In genomic region chr19:45422276-45422675, GRCm38 (mm10) we compare ENCODE assay signal across 14 mouse cellular contexts. TPM values are rescaled to one million over a fixed set of nuclear protein-coding genes. Genes with fewer than 3 reads are reported as not detected.
DNase-seq lines count a peak whose midpoint lies in the region; ATAC-seq and TF ChIP-seq lines count a peak whose summit lies in the region.
"Had no signal": no experiment of that assay in that cellular context is flagged by ENCODE, and none has a peak within 500 bp of the region (broad histone marks: within the 10 kb centered on the region; RNA-seq: fewer than 3 reads in every experiment).

No protein-coding gene starts in this region.

- H3K4me3 ChIP-seq in stomach, embryonic 14.5 days (ENCODE audit: low read depth, low read length), result no peak overlapping the region
- H3K4me3 ChIP-seq in stomach, postnatal 0 days (ENCODE audit: low read depth, low read length), result no peak overlapping the region
- no peak overlapping the region for H3K4me3 ChIP-seq in limb, embryonic 13.5 days
- H3K4me3 ChIP-seq: midbrain, embryonic 10.5 days had no signal

- no peaks in the 10 kb centered on the region for H3K27me3 ChIP-seq in stomach, embryonic 14.5 days (ENCODE audit: control insufficient read depth, insufficient read depth, low read length)
- no peaks in the 10 kb centered on the region for H3K27me3 ChIP-seq in stomach, postnatal 0 days (ENCODE audit: control insufficient read depth, insufficient read depth, low read length)
- H3K27me3 ChIP-seq in limb, embryonic 13.5 days, result no peaks in the 10 kb centered on the region

- ATAC-seq in stomach, embryonic 14.5 days (ENCODE audit: insufficient number of reproducible peaks, insufficient read depth, low FRiP score, low read depth), result no peak
- no peak for ATAC-seq in stomach, postnatal 0 days (ENCODE audit: low FRiP score, low TSS enrichment)
- ATAC-seq in limb, embryonic 13.5 days (ENCODE audit: low FRiP score, low read depth), result no peak
- ATAC-seq: hindbrain, postnatal 0 days had no signal

- DNase-seq in stomach, postnatal 0 days (ENCODE audit: low spot score), result no peak
- DNase-seq in kidney, adult 9 months, result peak; percentile 75
- no peak for DNase-seq in left cerebral cortex, postnatal 25 days (ENCODE audit: low spot score in 2 of 2)
- no peak for DNase-seq in cerebellum, postnatal 4 days (ENCODE audit: low spot score in 2 of 2)
- no peak for DNase-seq in gastrocnemius, adult 8-10 months (ENCODE audit: low spot score in 2 of 2)
- DNase-seq: heart, adult 18-20 months; heart, postnatal 10 days; layer of hippocampus, adult 9-11 months; lung, adult 2 months; thymus, postnatal 25 days had no signal

- H3K4me2 ChIP-seq in stomach, embryonic 14.5 days (replicated peaks; ENCODE audit: low read depth, low read length), result 0 out of 2 replicates have a peak overlapping the region, but pooled peaks have one; percentile 5
- no peak overlapping the region for H3K4me2 ChIP-seq in stomach, postnatal 0 days (replicated peaks; ENCODE audit: low read depth)
- H3K4me2 ChIP-seq in limb, embryonic 13.5 days (replicated peaks), result peak overlapping the region; percentile 27

- no peak overlapping the region; the same call in 1 of the 2 replicates for H3K27ac ChIP-seq in stomach, embryonic 14.5 days (ENCODE audit: low read length)
- no peak overlapping the region for H3K27ac ChIP-seq in stomach, postnatal 0 days (replicated peaks)
- H3K27ac ChIP-seq in limb, embryonic 13.5 days, result no peak overlapping the region
- H3K27ac ChIP-seq: hindbrain, postnatal 0 days; midbrain, embryonic 10.5 days had no signal

- intact Hi-C loops in left cerebral cortex, postnatal 25 days (cut with DNase I), result no loop called here

- peaks cover 9% of the 10 kb centered on the region; the same call in 1 of the 2 replicates for H3K4me1 ChIP-seq in stomach, embryonic 14.5 days (ENCODE audit: control insufficient read depth, insufficient read depth, low read length)
- H3K4me1 ChIP-seq in stomach, postnatal 0 days (replicated peaks; ENCODE audit: control insufficient read depth, insufficient read depth), result no peaks in the 10 kb centered on the region
- peaks cover 15% of the 10 kb centered on the region for H3K4me1 ChIP-seq in limb, embryonic 13.5 days

- no peak for TF ChIP-seq CTCF in stomach, postnatal 0 days (IDR thresholded peaks at IDR 0.05; ENCODE audit: low read depth)

- no peak overlapping the region for H3K9ac ChIP-seq in stomach, embryonic 14.5 days (replicated peaks; ENCODE audit: low read depth, low read length)
- no peak overlapping the region for H3K9ac ChIP-seq in stomach, postnatal 0 days (ENCODE audit: low read length)
- H3K9ac ChIP-seq in limb, embryonic 13.5 days, result no peak overlapping the region

- H3K36me3 ChIP-seq in stomach, embryonic 14.5 days (ENCODE audit: control insufficient read depth, insufficient read depth, low read length), result no peaks in the 10 kb centered on the region; the same call in 1 of the 2 replicates
- H3K36me3 ChIP-seq in stomach, postnatal 0 days (ENCODE audit: control insufficient read depth, insufficient read depth, low read length), result no peaks in the 10 kb centered on the region
- peaks cover 8% of the 10 kb centered on the region for H3K36me3 ChIP-seq in limb, embryonic 13.5 days

- WGBS in stomach, embryonic 14.5 days, result 64% methylated on average over 7 of the region's 7 CpGs
- WGBS in stomach, postnatal 0 days, result 57% methylated on average over 7 of the region's 7 CpGs
- WGBS in limb, embryonic 13.5 days, result 19% methylated on average over 7 of the region's 7 CpGs

- TF ChIP-seq EP300 in stomach, postnatal 0 days (optimal IDR thresholded peaks at IDR 0.05), result no peak

- H3K9me3 ChIP-seq in stomach, embryonic 14.5 days (ENCODE audit: control insufficient read depth, low read depth, low read length), result no peaks in the 10 kb centered on the region
- H3K9me3 ChIP-seq in stomach, postnatal 0 days (ENCODE audit: control insufficient read depth, low read length), result no peaks in the 10 kb centered on the region
- no peaks in the 10 kb centered on the region for H3K9me3 ChIP-seq in limb, embryonic 13.5 days
- H3K9me3 ChIP-seq: midbrain, embryonic 10.5 days had no signal

RNA-seq across cellular contexts. Expression of gene Btrc, which starts 58.7 kb away (rescaled TPM):
- 46.3 and 52.1 TPM in 2 replicates for polyA plus RNA-seq in stomach, embryonic 14.5 days (2014; fragmentation: Nextera tagmentation; extraction: Ambion mirVana)
- 15.0 and 15.5 TPM in 2 replicates for polyA plus RNA-seq in stomach, postnatal 0 days (2015; fragmentation: Nextera tagmentation; extraction: Ambion mirVana)
- polyA plus RNA-seq in limb, embryonic 13.5 days (2015; fragmentation: Nextera tagmentation; extraction: Ambion mirVana), result 55.0 and 55.3 TPM in 2 replicates
- 100 to 1,000 TPM; 105 to 107 TPM for total RNA-seq in left cerebral cortex, postnatal 25 days (2021)
- 10 to 100 TPM; 23.5 to 26.9 (median 25.3) TPM for total RNA-seq in gastrocnemius, adult 8-10 months (2022)
